Mouse (Mus musculus) telencephalon, adult 2 months (tissue): ENCODE measurements around the gene Tfb2m.

Experiments
- DNase-seq: peaks from one replicate; pipeline ENCODE4 v3.0.0-alpha.2; 2011; ENCODE audit warnings: low read depth, low spot score

The Tfb2m gene

DNA sequence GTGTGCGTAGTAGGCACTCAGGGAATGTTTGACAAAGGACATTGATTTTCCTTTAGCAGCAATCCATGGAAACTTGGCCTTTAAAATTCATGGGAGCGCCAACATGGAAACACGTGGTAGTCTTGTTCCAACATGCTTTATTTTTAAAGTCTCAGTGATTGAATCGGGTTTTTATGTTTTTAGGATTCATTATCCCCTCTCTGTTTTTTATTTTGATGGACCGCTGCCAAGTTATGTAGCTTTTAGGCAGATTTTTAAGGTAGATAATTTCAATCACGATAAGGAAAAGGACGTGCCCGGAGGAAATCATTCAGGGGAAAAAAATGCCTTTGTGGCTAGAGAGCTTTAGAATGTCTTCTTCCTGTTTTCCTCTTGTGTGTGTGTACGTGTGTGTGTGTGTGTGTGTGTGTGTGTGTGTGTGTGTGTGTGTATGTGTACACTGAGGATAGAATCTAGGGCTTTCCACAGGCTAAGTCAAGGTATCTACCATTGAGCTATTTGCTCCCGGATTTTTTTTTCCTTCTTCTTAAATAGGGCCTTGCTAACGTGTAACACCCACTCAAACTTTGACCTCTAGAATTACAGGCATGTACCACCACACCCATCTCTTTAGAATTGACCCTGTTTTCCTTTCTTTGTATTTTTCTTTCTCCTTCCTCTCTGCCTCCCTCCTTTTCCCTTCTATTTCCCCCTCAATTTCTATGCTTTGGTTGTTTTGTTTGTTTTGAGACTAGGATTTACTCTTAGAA is 13.6 kb upstream of the Tfb2m start:
- no peak for DNase-seq

- no peak for DNase-seq
Measured at GRCm38 (mm10) chr1:179556921-179557320, 10.9 kb upstream of the Tfb2m start.

GRCm38 (mm10) chr1:179553949-179554347 is 7.9 kb upstream of the Tfb2m start:
- no peak for DNase-seq

- no peak for DNase-seq
Measured at GRCm38 (mm10) chr1:179553197-179553948, 7.3 kb upstream of the Tfb2m start.

DNA sequence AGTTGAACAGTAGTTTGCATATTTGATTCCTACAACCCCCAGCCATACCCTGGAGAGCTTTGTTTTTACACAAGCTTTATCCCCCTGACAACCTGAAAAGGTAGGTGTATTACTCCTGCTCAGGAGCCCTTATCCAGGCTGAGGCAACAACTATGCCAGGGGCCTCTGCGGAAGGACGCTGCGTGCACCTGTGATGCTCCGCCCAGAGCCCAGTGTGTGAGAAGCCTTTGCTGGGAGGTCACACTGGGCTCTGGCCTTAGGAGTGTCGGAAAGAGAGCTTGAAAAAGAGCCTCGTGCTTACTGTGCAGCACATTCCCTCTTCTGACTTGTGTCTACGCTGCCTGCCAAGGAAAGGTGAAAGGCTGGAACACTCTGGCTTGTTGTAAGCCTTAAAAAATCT is 6.7 kb upstream of the Tfb2m start:
- DNase-seq, result no peak

DNA sequence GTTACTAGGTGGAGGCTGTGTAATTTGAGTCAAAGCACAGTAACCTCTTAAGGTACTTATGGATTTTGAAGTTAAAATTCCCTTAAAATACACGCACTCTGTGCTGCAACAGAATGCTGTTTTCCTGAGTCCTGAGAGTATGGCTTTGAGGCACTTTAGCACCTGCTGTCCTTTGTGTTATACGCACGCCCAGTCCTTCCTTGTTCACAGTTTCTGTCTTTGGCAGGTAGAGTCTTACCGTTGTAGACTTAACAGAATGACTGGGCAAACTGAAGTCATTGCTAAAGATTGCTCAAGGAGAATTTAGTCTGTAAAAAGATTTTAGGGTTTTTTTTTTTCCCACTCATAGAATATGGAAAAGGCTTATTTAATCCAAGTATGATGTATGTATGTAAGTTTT is 5.9 kb upstream of the Tfb2m start:
- DNase-seq, result no peak

- DNase-seq, result no peak
Measured at GRCm38 (mm10) chr1:179551336-179551735, 5.3 kb upstream of the Tfb2m start.

DNA sequence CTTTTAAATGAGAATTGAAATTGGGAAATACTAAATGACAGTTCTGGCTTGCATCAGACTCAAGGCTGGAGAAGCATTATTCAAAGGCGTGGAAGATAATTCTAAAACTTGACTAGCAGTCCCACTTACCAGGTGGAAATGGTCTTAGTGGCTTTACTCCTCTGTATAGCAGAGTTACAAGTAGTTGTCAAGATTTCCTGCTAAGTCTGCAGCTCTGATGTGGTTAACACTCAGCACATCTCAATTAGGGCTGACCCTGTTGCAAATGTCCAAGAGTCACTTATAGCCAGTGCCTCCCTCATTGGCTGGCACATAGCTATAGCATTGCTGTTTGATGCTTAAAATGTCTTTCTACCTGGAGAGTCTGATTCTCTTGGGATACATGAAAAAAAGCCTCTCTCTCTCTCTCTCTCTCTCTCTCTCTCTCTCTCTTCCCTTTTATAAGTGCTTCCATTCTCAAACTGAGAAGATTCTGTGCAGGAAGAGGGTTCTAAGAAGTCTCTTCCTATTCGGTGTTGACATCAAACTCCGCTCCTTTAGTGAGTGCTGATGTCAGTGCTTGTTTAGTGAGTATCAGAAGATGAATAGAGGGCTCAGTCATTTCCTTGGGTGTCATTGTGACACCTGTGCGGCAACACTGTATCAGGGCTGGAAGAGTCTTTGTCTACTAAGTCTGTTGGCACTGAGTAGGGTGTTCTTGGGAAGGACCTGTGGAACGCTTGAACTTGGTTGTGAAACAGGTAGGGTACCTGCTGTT is 3.1 kb upstream of the Tfb2m start:
- no peak for DNase-seq

DNA sequence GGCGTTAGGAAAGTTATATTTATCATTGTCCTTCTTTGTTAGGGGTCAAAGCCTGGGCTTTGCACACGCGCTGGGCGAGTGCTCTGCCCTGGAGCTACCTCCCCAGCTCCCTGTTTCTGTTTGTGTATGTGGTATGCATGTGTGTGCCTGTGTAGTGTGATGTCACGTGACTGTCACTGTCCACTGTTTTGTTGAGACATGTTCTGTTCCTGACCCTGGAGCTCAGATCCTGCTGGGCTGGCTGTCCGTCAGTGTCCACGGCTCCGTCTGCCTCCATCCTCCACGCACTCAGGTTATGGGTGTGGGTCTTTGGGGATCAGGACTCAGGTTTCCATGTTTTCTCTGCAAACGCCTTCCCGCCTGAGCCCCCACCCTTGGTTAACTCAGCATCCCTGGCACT is 2.2 kb upstream of the Tfb2m start:
- DNase-seq, result no peak

DNA sequence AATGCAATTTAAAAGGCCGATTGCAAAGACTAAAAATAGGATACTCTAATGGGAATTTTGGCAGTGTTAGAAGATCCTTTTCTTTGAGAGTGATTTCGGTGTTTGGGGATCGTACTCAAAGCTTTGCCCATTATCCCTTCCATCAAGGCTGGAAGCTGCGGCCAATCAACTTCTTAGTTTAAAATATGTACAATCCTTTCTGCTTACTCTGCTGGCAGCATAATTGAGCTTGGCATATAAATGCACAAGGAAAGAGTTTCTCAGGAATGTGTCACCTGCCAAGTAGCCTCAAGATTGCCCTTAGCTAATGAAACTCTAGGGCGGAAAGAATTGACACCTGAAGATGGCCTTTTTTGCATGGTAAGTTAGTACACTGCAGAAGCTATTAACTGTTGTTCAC is 1.1 kb upstream of the Tfb2m start:
- no peak for DNase-seq

DNA sequence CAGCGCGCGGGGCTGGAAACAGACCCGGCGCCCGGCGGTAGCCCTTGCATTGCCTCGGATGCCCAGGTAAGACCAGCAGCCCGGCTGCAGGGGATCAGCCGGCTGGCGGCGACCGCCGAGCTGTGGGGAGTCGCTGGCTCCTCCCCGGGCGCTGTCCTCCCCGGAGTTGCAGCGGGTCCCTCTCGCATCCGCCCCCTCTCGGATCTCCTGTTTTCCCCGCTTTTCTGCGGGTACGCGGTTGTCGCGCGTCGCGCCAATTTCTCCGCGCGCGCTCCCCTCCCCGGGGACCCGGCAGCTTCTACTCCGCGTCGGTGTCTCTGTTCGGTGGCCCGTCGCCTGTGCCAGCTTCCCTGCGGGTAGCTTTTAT is 467 bp upstream of the Tfb2m start:
- DNase-seq, result peak; percentile 33

- DNase-seq, result no peak
Measured at GRCm38 (mm10) chr1:179541502-179541901, 4.6 kb downstream of the Tfb2m start.

- DNase-seq, result no peak
Measured at GRCm38 (mm10) chr1:179539887-179540286, 6.2 kb downstream of the Tfb2m start.

GRCm38 (mm10) chr1:179539054-179539453 is 7.0 kb downstream of the Tfb2m start:
- no peak for DNase-seq

GRCm38 (mm10) chr1:179519901-179520300 is 26.2 kb downstream of the Tfb2m start:
- no peak for DNase-seq

DNA sequence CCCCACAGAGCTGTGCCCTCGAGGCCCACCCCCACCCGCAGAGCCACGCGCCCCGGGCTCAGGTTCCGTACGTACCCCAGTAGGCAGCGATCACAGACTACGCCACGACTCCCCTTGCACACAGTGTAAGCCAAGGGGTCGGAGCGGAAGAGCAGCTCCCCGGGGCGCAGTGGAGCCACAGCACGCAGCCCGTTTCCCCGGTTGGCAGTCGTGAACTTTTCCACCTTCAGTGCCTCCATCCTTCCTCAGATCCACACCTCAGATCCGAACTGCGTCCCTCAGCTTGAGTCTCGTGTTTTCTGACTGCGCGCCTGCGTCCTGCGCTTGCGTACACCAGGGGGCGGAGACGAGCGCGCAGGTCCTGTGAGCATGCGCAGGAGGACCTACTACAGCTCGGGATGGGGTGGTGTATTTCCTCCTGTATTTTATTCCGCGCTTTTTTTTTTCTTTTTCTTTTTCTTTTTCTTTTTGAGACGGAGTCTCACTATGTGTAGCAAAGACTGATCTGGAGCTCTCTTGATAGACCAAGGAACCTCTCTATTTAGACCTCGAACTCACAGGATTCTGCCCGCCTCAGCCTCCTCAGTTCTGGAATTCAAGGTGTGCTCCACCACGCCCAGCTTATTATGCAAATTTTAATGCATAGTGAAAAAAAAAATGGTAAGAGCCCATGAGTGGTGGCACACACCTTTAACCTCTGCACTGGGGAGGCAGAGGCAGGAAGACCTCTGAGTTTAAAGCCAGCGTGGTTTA is 28.2 kb downstream of the Tfb2m start, which contains the start of gene Smyd3:
Gene Smyd3, minus strand, starts transcription at position 329 of the 753 bp plus-strand sequence.
- DNase-seq, result peak; percentile 76

GRCm38 (mm10) chr1:179516941-179517712 is 28.9 kb downstream of the Tfb2m start:
- DNase-seq, result no peak

DNA sequence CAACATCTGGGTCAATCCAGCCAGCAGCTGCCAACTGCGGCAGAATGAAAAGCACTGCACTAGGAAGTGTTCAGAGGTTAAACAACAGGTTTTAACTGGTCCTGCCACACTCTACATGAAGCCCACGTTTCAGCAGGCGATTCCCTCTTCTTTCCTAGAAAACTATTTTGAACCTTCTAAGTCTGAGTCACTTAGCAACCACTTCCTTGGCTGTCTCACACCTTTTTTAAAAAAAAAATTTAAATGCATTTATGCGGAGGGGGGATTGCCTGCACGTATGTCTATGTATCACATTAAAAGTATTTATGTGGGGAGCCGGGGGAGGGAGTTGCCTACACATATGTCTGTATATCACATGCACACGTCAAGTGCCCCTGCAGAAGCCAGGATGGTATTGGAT is 34.2 kb downstream of the Tfb2m start:
- DNase-seq, result peak; percentile 77

DNA sequence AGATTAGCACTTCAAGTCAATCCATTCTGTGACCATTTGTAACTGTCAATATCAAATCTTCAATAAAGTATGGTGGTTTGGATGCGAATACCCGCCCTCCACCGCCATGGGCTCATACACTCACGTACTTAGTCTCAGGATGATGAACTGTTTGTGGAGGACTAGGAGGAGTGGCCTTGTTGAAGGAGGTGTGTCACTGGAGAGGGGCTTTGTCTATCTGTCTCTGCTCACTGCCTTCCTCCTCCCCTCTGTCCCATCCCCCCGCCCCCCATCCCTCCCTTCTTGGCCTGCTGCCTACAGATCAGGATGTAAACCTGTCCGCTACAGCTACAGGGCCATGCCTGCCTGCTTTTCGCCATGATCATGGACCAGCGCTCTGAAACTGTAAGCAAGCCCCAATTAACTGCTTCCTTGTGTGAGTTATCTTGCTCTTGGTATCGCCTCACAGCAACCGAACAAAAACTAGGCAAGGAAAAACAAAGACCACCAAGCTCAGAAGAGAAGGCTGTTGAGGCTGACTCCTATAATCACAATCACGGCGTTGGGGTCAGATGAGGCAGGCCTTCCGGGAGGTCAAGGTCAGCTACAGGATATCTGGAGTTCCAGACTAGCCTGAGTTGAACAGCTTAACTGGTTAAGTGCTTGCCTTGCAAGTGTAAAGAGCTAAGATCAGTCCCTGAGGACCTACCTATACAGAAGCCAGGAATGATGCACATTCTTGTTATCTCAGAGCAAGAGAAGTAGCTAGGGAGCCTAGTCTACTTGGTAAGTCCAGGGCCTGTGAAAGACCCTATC is 35.3 kb downstream of the Tfb2m start:
- no peak for DNase-seq
